Mouse (Mus musculus) hindbrain, embryonic 13.5 days (tissue): ENCODE results near the gene Tnfrsf9. TPM values are rescaled to one million over a fixed set of nuclear protein-coding genes. Genes with fewer than 3 reads are reported as not detected.
"Not testable (repeated sequence)": the region's sequence is repeated elsewhere in the genome, so short reads cannot be mapped to it uniquely, and the experiment has no call there.

ENCODE experiments used
- ATAC-seq: fragments of 200-750 bp; cut with Nextera tagmentation; 2 replicates; pipeline ENCODE4 v1.8.0; 2017; ENCODE audit warnings: moderate TSS enrichment; ENCODE audit not compliant: low FRiP score
- H3K27ac ChIP-seq: fragments of 300-500 bp; sonication (generic); 2 replicates; pipeline ENCODE4 v1.5.1; 2015; ENCODE audit warnings: inconsistent platforms, mild to moderate bottlenecking, moderate library complexity
- H3K27me3 ChIP-seq: fragments of 300-500 bp; sonication (generic); 2 replicates; pipeline ENCODE4 v1.6.1; 2015; ENCODE audit warnings: mild to moderate bottlenecking, inconsistent platforms
- H3K36me3 ChIP-seq: fragments of 300-500 bp; sonication (generic); 2 replicates; pipeline ENCODE4 v1.6.1; 2015; ENCODE audit warnings: mild to moderate bottlenecking, inconsistent platforms
- H3K4me1 ChIP-seq: fragments of 300-500 bp; sonication (generic); replicated peaks from 2 replicates; pipeline ENCODE4 v1.6.1; 2015; ENCODE audit warnings: inconsistent platforms
- H3K4me2 ChIP-seq: fragments of 300-500 bp; sonication (generic); 2 replicates; pipeline ENCODE4 v1.6.1; 2015; ENCODE audit warnings: inconsistent platforms, mild to moderate bottlenecking, moderate library complexity
- H3K4me3 ChIP-seq: fragments of 300-500 bp; sonication (generic); 2 replicates; pipeline ENCODE4 v1.5.1; 2015; ENCODE audit warnings: mild to moderate bottlenecking, inconsistent platforms
- H3K9ac ChIP-seq: fragments of 300-500 bp; sonication (generic); 2 replicates; pipeline ENCODE4 v1.6.1; 2015; ENCODE audit warnings: mild to moderate bottlenecking, inconsistent platforms
- H3K9me3 ChIP-seq: fragments of 300-500 bp; sonication (generic); 2 replicates; pipeline ENCODE4 v1.6.1; 2016; ENCODE audit warnings: inconsistent platforms
- WGBS: fragments of 180-500 bp; shearing (Covaris S2); methylation state at CpG from one replicate; pipeline ENCODE4 v1.1.7; 2015; 5-methylcytosine and 5-hydroxymethylcytosine counted together
- polyA plus RNA-seq: library from polyadenylated mRNA; unstranded; fragments of >200 nt; fragmentation: Nextera tagmentation; extraction: Ambion mirVana; gene quantifications from 2 replicates; pipeline ENCODE4 v1.2.1, GENCODE M21; 2015

The Tnfrsf9 gene
- polyA plus RNA-seq, 1 experiment from 2014 or later, result 0.38 TPM

DNA sequence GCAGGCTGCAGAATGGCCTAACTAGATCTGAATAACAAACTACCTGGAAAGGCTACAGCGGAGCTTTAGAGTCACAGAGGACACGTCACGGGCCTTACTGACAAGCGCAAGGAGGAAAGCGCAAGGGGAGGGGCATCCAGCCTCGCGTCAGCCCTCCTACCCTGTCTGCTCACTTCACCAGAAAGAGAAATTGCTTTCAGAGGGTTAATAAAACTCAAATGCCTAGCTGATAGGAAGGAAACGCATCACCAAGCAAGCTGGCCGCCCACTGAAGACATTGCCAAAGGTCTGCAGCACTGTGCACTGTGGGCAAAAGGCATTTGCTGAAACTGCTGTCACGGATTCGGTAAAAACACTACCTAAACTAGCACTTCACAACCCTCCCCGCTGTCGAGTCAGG, 13.9 kb upstream of the Tnfrsf9 start:
- no peak overlapping the region for H3K27ac ChIP-seq
- WGBS, result 95% methylated on average over 13 of the region's 13 CpGs
- no peak overlapping the region for H3K4me3 ChIP-seq
- peaks cover 91% of the 10 kb centered on the region for H3K36me3 ChIP-seq
- no peaks in the 10 kb centered on the region for H3K9me3 ChIP-seq
- H3K27me3 ChIP-seq, result no peaks in the 10 kb centered on the region
- no peak for ATAC-seq
- H3K9ac ChIP-seq, result no peak overlapping the region
- no peak overlapping the region for H3K4me2 ChIP-seq
- H3K4me1 ChIP-seq, result 0 out of 2 replicates have a peak, but pooled peaks cover 3% of the 10 kb centered on the region

- ATAC-seq, result no peak
- Histone ChIP-seq H3K27me3 (no peaks in the 10 kb centered on the region), H3K27ac (no peak overlapping the region), H3K9ac (no peak overlapping the region), H3K4me2 (no peak overlapping the region), H3K9me3 (no peaks in the 10 kb centered on the region), H3K4me1 (0 out of 2 replicates have a peak, but pooled peaks cover 3% of the 10 kb centered on the region), H3K36me3 (peaks cover 87% of the 10 kb centered on the region), H3K4me3 (no peak overlapping the region)
- WGBS, result 61% methylated on average over 9 of the region's 9 CpGs
Measured at GRCm38 (mm10) chr4:150901651-150902050, 12.7 kb upstream of the Tnfrsf9 start.

DNA sequence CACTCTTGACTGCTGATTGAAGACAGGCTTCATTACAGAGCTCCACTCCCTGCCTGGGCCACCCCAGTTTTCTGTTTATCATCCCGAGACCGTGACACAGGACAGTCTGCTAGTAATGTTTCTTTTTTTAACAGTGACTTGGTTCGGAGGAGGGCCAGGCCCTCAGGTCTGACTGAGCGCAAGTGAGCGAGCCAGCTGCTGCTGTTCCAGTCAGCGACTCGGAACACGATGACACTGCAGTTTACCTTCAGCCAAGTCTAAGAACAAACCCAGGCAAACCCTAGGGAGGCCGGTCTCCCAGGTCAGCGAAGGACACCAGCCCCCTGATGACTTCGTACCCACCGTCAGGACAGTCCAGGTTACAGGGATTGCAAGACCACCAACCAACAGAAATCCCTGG, 12.3 kb upstream of the Tnfrsf9 start:
- H3K9ac ChIP-seq, result no peak overlapping the region
- ATAC-seq, result no peak
- H3K4me1 ChIP-seq, result 0 out of 2 replicates have a peak, but pooled peaks cover 3% of the 10 kb centered on the region
- H3K27ac ChIP-seq, result no peak overlapping the region
- H3K4me2 ChIP-seq, result no peak overlapping the region
- no peak overlapping the region for H3K4me3 ChIP-seq
- WGBS, result 92% methylated on average over 12 of the region's 12 CpGs
- H3K36me3 ChIP-seq, result peaks cover 87% of the 10 kb centered on the region
- H3K9me3 ChIP-seq, result no peaks in the 10 kb centered on the region
- H3K27me3 ChIP-seq, result no peaks in the 10 kb centered on the region

GRCm38 (mm10) chr4:150903091-150903742, 11.1 kb upstream of the Tnfrsf9 start:
- Histone ChIP-seq H3K27me3 (no peaks in the 10 kb centered on the region), H3K4me2 (no peak overlapping the region), H3K9ac (no peak overlapping the region), H3K9me3 (no peaks in the 10 kb centered on the region), H3K4me1 (peaks cover 12% of the 10 kb centered on the region), H3K4me3 (no peak overlapping the region), H3K36me3 (peaks cover 83% of the 10 kb centered on the region), H3K27ac (no peak overlapping the region)
- 96% methylated on average over 14 of the region's 14 CpGs for WGBS
- no peak for ATAC-seq

GRCm38 (mm10) chr4:150907099-150907498, 7.3 kb upstream of the Tnfrsf9 start:
- Histone ChIP-seq H3K4me3 (no peak overlapping the region), H3K36me3 (peaks cover 48% of the 10 kb centered on the region), H3K27ac (no peak overlapping the region), H3K4me1 (peaks cover 22% of the 10 kb centered on the region), H3K27me3 (no peaks in the 10 kb centered on the region), H3K4me2 (no peak overlapping the region), H3K9ac (no peak overlapping the region), H3K9me3 (no peaks in the 10 kb centered on the region)
- 97% methylated on average over 8 of the region's 8 CpGs for whole genome bisulfite sequencing
- ATAC-seq, result no peak

DNA sequence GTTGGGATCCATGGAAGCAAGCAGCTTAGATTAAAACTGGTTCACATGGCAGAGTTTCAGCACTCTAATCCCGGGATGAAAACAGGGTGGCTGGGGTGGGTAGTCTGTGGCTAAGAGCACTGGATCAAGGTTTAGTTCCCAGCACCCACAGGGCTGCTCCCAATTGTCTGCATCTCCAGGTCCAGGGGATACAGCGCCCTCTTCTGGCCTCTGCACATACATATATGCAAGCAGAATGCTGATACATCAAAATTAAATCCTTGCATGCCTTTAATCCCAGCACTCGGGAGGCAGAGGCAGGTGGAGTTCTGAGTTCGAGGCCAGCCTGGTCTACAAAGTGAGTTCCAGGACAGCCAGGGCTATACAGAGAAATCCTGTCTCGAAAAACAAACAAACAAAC, 5.8 kb upstream of the Tnfrsf9 start:
- WGBS, result 79% methylated on average over 5 of the region's 5 CpGs
- Histone ChIP-seq H3K36me3 (peaks cover 34% of the 10 kb centered on the region), H3K4me3 (peak overlapping the region; percentile 93; the same call in 1 of the 2 replicates), H3K4me1 (peaks cover 31% of the 10 kb centered on the region), H3K4me2 (peak overlapping the region; percentile 80)
- not testable (repeated sequence) for H3K9ac ChIP-seq, H3K9me3 ChIP-seq, H3K27ac ChIP-seq, ATAC-seq, H3K27me3 ChIP-seq

DNA sequence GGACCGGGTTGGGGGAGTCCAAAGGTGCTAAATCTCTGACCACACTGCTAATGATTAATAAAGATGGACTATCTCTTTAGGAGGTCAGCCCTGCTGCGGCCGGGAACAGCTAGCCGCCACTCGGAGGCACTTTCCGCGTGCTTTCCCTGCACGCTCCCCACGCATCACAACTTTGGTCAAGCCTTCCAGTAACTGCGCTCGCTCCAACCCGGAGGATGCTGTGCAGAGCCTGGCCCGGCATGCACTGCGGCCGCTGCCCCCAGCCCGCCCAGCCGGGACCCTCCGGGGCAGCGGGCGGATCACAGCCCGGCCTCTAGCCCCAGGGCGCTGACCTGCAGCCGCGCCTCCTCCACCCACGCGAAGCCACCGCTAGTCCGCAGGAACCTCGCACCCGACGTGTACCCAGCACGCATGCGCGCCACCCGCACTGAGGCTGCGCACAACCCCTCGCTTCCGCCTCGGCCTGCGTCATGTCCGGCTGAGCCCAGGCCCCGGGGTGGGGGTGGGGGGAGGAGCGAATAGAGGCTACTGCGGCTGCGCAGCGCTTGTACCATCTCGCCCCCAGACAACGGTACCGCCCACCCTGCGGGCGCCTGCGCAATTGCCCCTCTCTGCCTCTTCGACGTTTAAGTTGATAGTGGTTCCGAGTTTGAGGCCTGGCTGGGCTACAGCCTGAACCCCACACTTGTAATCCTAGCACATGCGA, 4.8 kb upstream of the Tnfrsf9 start:
- Histone ChIP-seq H3K4me1 (peaks cover 35% of the 10 kb centered on the region), H3K9me3 (no peaks in the 10 kb centered on the region), H3K27ac (peak overlapping the region; percentile 90), H3K36me3 (peaks cover 26% of the 10 kb centered on the region), H3K4me3 (peak overlapping the region; percentile 93), H3K27me3 (no peaks in the 10 kb centered on the region), H3K4me2 (peak overlapping the region; percentile 80), H3K9ac (peak overlapping the region; percentile 95)
- under 1% methylated on average over 56 of the region's 56 CpGs for WGBS
- peak; percentile 84 for ATAC-seq

DNA sequence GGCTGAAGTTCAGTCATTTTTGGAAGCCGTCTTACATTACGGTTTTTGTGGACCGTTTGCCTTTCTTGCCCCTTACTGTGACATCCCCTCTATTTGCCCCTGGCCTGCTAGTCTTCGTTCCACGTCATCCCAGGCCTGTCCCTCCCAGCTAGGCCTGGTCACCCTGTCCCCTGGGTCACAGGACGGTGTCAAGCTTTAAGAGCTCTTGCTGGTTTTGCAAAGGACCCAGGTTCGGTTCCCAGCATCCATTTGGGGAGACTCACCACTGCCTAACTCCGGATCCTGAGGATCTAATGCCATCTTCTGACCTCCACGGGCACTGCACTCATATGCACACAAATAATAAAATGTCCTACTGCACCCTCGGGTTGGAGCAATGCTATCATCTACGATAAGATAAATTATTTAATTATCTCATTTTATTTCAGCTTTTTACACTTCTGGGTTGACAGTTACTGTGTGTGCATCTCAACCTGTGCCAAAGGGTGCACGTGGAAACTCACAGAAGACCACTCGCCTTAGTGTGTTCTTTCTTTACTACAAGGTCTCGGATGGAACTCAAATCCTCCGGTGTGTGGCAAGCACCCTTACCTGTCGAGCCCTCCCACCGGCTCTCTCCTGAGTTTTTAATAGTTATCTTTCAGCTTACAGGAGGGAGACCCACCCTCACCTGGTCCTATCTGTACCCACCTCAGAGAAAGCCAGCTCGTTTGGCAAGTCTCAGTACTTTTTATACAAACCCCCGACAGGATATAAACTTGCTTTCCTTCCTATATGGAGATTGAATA, 4.0 kb upstream of the Tnfrsf9 start:
- peaks cover 20% of the 10 kb centered on the region for H3K36me3 ChIP-seq
- H3K4me1 ChIP-seq, result peaks cover 41% of the 10 kb centered on the region
- H3K9ac ChIP-seq, result 0 out of 2 replicates have a peak overlapping the region, but pooled peaks have one; percentile 39
- H3K9me3 ChIP-seq, result no peaks in the 10 kb centered on the region
- peak overlapping the region; percentile 80 for H3K4me2 ChIP-seq
- ATAC-seq, result peak; percentile 22; the same call in 1 of the 2 replicates
- 87% methylated on average over 19 of the region's 19 CpGs for WGBS
- no peaks in the 10 kb centered on the region for H3K27me3 ChIP-seq
- peak overlapping the region; percentile 93 for H3K4me3 ChIP-seq
- H3K27ac ChIP-seq, result peak overlapping the region; percentile 73

- no peaks in the 10 kb centered on the region for H3K36me3 ChIP-seq
- H3K4me2 ChIP-seq, result peak overlapping the region; percentile 75
- peak overlapping the region; percentile 90 for H3K9ac ChIP-seq
- ATAC-seq, result no peak
- no peaks in the 10 kb centered on the region for H3K9me3 ChIP-seq
- no peaks in the 10 kb centered on the region for H3K27me3 ChIP-seq
- peaks cover 30% of the 10 kb centered on the region for H3K4me1 ChIP-seq
- peak overlapping the region; percentile 90 for H3K27ac ChIP-seq
- peak overlapping the region; percentile 66 for H3K4me3 ChIP-seq
- 17% methylated on average over 12 of the region's 12 CpGs for WGBS
Measured at GRCm38 (mm10) chr4:150913743-150914142, 619 bp upstream of the Tnfrsf9 start.

DNA sequence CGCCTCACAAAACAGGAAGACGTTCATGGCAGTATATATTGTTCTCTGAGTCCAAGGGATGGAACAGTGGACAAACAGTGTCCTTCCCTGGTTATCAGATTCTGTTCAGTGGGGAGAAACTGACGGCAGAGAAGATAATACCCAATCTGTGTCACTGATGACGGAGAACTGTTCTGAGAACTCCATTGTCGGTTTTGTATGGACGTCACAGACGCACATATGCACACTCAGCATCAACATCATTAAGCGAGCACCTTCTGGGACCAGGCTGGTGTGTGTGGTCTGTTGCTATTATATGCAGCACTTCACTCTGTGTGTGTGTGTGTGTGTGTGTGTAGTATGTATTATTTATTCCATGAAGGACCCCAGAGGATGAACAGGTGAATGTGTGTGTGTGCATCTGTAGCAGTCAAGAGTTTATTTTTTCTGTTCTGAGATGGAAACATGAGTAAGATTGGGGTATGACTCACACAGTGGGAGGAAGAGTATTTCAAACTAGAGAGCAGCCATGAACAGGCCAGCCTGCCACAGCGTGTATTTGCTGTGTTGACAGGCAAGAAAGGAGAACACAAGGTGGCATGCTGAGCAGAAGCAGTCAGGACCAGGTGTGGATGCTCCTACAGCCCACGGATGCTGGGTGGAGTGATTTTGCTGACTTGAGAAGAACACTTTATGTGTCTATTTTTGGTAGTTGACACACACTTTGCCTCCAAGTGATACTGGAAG, 982 bp downstream of the Tnfrsf9 start:
- Histone ChIP-seq H3K4me3 (peak overlapping the region; percentile 66), H3K4me1 (peaks cover 22% of the 10 kb centered on the region), H3K36me3 (no peaks in the 10 kb centered on the region), H3K27ac (peak overlapping the region; percentile 90), H3K9ac (peak overlapping the region; percentile 90), H3K27me3 (no peaks in the 10 kb centered on the region), H3K4me2 (peak overlapping the region; percentile 75), H3K9me3 (no peaks in the 10 kb centered on the region)
- WGBS, result 47% methylated on average over 10 of the region's 10 CpGs
- 0 out of 2 replicates have a peak, but pooled peaks have one; percentile 44 for ATAC-seq

DNA sequence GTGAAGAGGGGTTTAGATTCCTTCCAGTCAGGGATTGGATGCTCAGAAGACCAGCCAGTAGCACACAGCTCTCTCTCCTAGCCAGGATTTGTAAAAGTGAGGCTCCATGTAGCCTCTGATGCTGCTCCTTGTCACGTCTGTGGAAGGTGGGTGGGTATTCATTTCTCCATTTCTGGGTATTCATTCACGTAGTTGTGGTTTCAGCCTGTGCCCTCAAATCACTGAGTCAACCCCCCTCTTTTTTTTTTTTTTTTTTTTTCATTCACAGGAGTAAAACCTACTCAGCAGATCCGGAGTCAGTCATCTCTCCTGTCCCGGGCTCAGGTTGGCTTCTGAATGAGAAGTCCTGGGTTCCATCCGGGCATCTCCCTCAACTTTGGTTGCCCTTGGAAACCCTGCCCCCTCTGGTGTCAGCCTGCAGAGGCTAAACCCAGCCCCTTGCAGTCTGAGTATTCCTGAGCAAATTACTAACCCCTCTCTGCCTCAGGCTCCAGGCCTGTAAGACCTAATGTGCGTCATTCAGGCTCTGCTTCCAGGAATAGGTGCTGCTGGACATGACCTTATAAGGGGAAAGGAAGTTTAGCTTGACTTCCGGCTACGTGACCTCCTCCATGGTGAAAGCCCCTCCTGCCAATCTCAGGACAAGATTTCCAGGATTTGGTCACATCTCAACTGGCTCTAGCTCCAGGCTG, 3.1 kb downstream of the Tnfrsf9 start:
- no peaks in the 10 kb centered on the region for H3K36me3 ChIP-seq
- no peak for ATAC-seq
- 72% methylated on average over 8 of the region's 8 CpGs for WGBS
- no peak overlapping the region for H3K9ac ChIP-seq
- peaks cover 22% of the 10 kb centered on the region for H3K4me1 ChIP-seq
- H3K4me3 ChIP-seq, result no peak overlapping the region
- no peaks in the 10 kb centered on the region for H3K9me3 ChIP-seq
- no peak overlapping the region for H3K27ac ChIP-seq
- H3K4me2 ChIP-seq, result no peak overlapping the region
- H3K27me3 ChIP-seq, result no peaks in the 10 kb centered on the region
